Mouse (Mus musculus): Measurements from ENCODE around the gene Rbp1. TPM values are rescaled to one million over a fixed set of nuclear protein-coding genes. Genes with fewer than 3 reads are reported as not detected.

Rbp1 gene
- total RNA-seq, 2 experiments from 2014 or later, result 3.1 to 4.4 TPM

GRCm38 (mm10) chr9:98424291-98424690 is 1.5 kb downstream of the Rbp1 start:
- DNase-seq (ENCODE audit: extremely low spot score in 1 of 2, low spot score in 1 of 2), result no peak

- DNase-seq (ENCODE audit: extremely low spot score in 1 of 2, low spot score in 1 of 2), result no peak
Observed at GRCm38 (mm10) chr9:98424725-98425210, 2.0 kb downstream of the Rbp1 start.

GRCm38 (mm10) chr9:98425351-98425880 is 2.7 kb downstream of the Rbp1 start:
- no peak for DNase-seq (ENCODE audit: extremely low spot score in 1 of 2, low spot score in 1 of 2)

- DNase-seq (ENCODE audit: extremely low spot score in 1 of 2, low spot score in 1 of 2), result no peak
Observed at GRCm38 (mm10) chr9:98427906-98428517, 5.3 kb downstream of the Rbp1 start.

GRCm38 (mm10) chr9:98428783-98429182 is 6.0 kb downstream of the Rbp1 start:
- DNase-seq (ENCODE audit: extremely low spot score in 1 of 2, low spot score in 1 of 2), result no peak

GRCm38 (mm10) chr9:98429806-98430205 is 7.0 kb downstream of the Rbp1 start:
- no peak for DNase-seq (ENCODE audit: extremely low spot score in 1 of 2, low spot score in 1 of 2)

GRCm38 (mm10) chr9:98430528-98430927 is 7.8 kb downstream of the Rbp1 start:
- DNase-seq (ENCODE audit: extremely low spot score in 1 of 2, low spot score in 1 of 2), result no peak

GRCm38 (mm10) chr9:98433021-98433420 is 10.3 kb downstream of the Rbp1 start:
- DNase-seq (ENCODE audit: extremely low spot score in 1 of 2, low spot score in 1 of 2), result no peak

GRCm38 (mm10) chr9:98433956-98434588 is 11.3 kb downstream of the Rbp1 start:
- no peak for DNase-seq (ENCODE audit: extremely low spot score in 1 of 2, low spot score in 1 of 2)

GRCm38 (mm10) chr9:98437819-98438218 is 15.1 kb downstream of the Rbp1 start:
- DNase-seq (ENCODE audit: extremely low spot score in 1 of 2, low spot score in 1 of 2), result no peak

GRCm38 (mm10) chr9:98439091-98439490 is 16.3 kb downstream of the Rbp1 start:
- DNase-seq (ENCODE audit: extremely low spot score in 1 of 2, low spot score in 1 of 2), result no peak

- peak in 1 of 2 experiments; percentile 60 for DNase-seq (ENCODE audit: extremely low spot score in 1 of 2, low spot score in 1 of 2)
Observed at GRCm38 (mm10) chr9:98442638-98443037, 19.9 kb downstream of the Rbp1 start.

- DNase-seq (ENCODE audit: extremely low spot score in 1 of 2, low spot score in 1 of 2), result no peak
Observed at GRCm38 (mm10) chr9:98445359-98446149, 22.8 kb downstream of the Rbp1 start.

GRCm38 (mm10) chr9:98450976-98451375 is 28.2 kb downstream of the Rbp1 start:
- DNase-seq (ENCODE audit: extremely low spot score in 1 of 2, low spot score in 1 of 2), result no peak

- no peak for DNase-seq (ENCODE audit: extremely low spot score in 1 of 2, low spot score in 1 of 2)
Observed at GRCm38 (mm10) chr9:98466709-98467108, 43.9 kb downstream of the Rbp1 start.

GRCm38 (mm10) chr9:98480172-98480749 is 57.5 kb downstream of the Rbp1 start:
- no peak for DNase-seq (ENCODE audit: extremely low spot score in 1 of 2, low spot score in 1 of 2)

- no peak for DNase-seq (ENCODE audit: extremely low spot score in 1 of 2, low spot score in 1 of 2)
Observed at GRCm38 (mm10) chr9:98482256-98482655, 59.5 kb downstream of the Rbp1 start.

- no peak for DNase-seq (ENCODE audit: extremely low spot score in 1 of 2, low spot score in 1 of 2)
Observed at GRCm38 (mm10) chr9:98485020-98485419, 62.3 kb downstream of the Rbp1 start.

- no peak for DNase-seq (ENCODE audit: extremely low spot score in 1 of 2, low spot score in 1 of 2)
Observed at GRCm38 (mm10) chr9:98485815-98486214, 63.1 kb downstream of the Rbp1 start, which contains the start of gene Rbp2. Gene Rbp2 (plus strand): TSS chr9:98486115.

GRCm38 (mm10) chr9:98487273-98487672 is 64.5 kb downstream of the Rbp1 start:
- DNase-seq (ENCODE audit: extremely low spot score in 1 of 2, low spot score in 1 of 2), result no peak

GRCm38 (mm10) chr9:98489532-98489931 is 66.8 kb downstream of the Rbp1 start:
- DNase-seq (ENCODE audit: extremely low spot score in 1 of 2, low spot score in 1 of 2), result no peak

Data from layer of hippocampus, postnatal 25 days (tissue).